Mouse (Mus musculus) cerebellum, adult 9-11 months (tissue): ENCODE results near the gene Birc5.

ENCODE experiments used
- DNase-seq: peaks from one replicate; pipeline ENCODE4 v3.0.0; 2022

The Birc5 gene

GRCm38 (mm10) chr11:117888853-117889822 is 40.1 kb downstream of the Birc5 start:
- DNase-seq, result no peak

- DNase-seq, result no peak
These were observed 40.9 kb downstream of the Birc5 start for GRCm38 (mm10) chr11:117889887-117890340.

GRCm38 (mm10) chr11:117890519-117891282 is 41.6 kb downstream of the Birc5 start:
- no peak for DNase-seq

- DNase-seq, result no peak
These were observed 42.6 kb downstream of the Birc5 start for GRCm38 (mm10) chr11:117891581-117892175.

GRCm38 (mm10) chr11:117892199-117892598 is 43.1 kb downstream of the Birc5 start:
- no peak for DNase-seq

GRCm38 (mm10) chr11:117894676-117895075 is 45.6 kb downstream of the Birc5 start:
- no peak for DNase-seq

- DNase-seq, result no peak
These were observed 47.5 kb downstream of the Birc5 start for GRCm38 (mm10) chr11:117896533-117896932.

GRCm38 (mm10) chr11:117902282-117902681 is 53.2 kb downstream of the Birc5 start:
- DNase-seq, result no peak

GRCm38 (mm10) chr11:117904442-117904841 is 55.4 kb downstream of the Birc5 start:
- no peak for DNase-seq
